Mouse (Mus musculus): ENCODE data around the gene Fli1. TPM values are rescaled to one million over a fixed set of nuclear protein-coding genes. Genes with fewer than 3 reads are reported as not detected.

Gene Fli1
- polyA plus RNA-seq, 1 experiment from 2014 or later = 31.0 TPM

DNA sequence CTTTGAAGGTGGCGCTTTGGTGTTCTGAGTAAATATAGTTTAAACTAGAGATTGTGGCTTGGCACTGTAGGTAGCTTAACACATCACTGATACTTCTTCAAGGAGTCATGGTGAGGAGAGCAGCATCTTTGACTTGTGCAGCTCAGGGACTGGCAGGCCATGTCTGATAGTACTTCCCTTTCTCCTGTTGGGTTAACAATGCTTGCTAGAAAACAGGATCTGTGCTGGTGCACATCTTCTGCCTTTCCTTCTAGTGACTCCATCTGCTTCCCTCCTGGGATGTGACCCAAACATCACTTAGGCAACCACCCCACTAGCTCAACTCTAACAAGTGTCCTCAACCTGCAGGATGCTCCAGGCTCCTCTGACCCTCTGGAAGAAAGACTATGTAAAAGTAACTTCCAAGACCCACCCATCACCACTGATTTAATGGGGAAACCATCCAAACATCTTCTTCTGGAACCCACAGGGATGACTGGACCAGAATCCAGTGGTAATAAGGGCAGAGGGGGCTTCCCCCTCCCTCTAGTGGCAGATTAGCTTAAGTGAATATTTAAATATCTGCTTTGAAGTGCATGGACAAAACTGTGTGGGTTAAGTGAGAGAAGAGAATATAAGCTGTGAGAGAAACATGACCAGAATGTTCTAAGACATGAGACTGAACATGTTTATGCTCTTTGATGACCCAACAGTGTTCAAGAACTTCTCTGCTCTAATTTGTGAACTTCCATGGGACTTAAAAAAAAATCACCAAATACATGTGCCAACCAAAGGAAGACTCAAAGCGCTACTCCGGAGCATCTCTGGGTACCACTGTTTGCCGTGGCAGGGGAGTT lies 48.9 kb downstream of the Fli1 start:
- Histone ChIP-seq H3K36me3 (no peaks in the 10 kb centered on the region), H3K9me3 (replicated peaks) (no peaks in the 10 kb centered on the region), H3K4me3 (replicated peaks) (no peak overlapping the region), H3K27me3 (no peaks in the 10 kb centered on the region), H3K4me2 (no peak overlapping the region), H3K27ac (no peak overlapping the region), H3K9ac (no peak overlapping the region), H3K4me1 (peaks cover 29% of the 10 kb centered on the region)
- no peak for ATAC-seq (replicated peaks; ENCODE audit: low FRiP score)
- 89% methylated on average over 4 of the region's 4 CpGs for WGBS

DNA sequence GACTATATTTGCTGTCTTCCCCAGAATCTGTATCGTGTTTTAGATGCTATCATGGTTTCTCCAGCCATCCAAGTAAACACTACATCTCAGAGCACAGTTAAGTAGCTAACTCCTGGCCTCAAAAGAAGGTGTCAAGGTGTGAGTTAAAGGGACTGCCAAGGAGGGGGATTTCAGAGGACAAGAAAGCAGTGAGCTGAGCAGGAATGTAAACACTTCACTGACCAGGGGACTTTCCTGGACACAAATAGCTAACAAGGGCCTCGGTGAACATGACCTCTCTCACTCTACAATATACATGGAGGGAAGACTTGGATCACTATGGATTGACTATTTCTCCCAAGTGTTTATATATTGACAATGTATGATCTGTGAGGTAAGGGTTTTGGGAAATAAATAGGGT lies 49.9 kb downstream of the Fli1 start:
- no peaks in the 10 kb centered on the region for H3K27me3 ChIP-seq

DNA sequence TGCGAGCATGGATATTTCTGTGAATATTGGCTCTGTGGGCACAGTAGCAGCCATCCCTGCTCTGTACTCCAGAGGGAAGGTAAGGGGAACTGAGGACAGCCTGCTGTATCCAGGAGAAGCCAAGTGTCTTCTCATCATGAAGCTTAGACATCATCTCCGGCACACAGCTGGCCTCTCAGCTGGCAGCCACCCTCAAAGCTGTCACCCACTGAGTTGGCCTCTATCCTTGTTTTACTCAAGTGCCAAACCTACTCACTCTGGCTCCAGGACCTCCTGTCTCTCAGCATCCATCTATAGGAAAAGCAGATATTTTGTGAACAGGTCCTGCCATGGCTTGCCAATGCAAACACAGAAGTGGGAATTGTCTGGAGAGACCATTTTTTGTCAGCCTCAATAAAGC lies 51.2 kb downstream of the Fli1 start:
- WGBS = 92% methylated on average over 2 of the region's 2 CpGs
- no peak overlapping the region for H3K9ac ChIP-seq
- H3K4me1 ChIP-seq = peaks cover 24% of the 10 kb centered on the region
- no peak overlapping the region for H3K4me3 ChIP-seq (replicated peaks)
- no peaks in the 10 kb centered on the region for H3K36me3 ChIP-seq
- H3K27me3 ChIP-seq = no peaks in the 10 kb centered on the region
- H3K9me3 ChIP-seq (replicated peaks) = no peaks in the 10 kb centered on the region
- H3K27ac ChIP-seq = no peak overlapping the region
- no peak overlapping the region for H3K4me2 ChIP-seq
- no peak for ATAC-seq (replicated peaks; ENCODE audit: low FRiP score)

More for the DNA sequence above, 49.9 kb downstream of the Fli1 start:
- ATAC-seq (replicated peaks; ENCODE audit: low FRiP score) = no peak
- Histone ChIP-seq H3K4me3 (replicated peaks) (no peak overlapping the region), H3K36me3 (no peaks in the 10 kb centered on the region), H3K27ac (no peak overlapping the region), H3K9ac (no peak overlapping the region), H3K4me2 (no peak overlapping the region), H3K9me3 (replicated peaks) (no peaks in the 10 kb centered on the region), H3K4me1 (peaks cover 29% of the 10 kb centered on the region)
- whole genome bisulfite sequencing = 50% methylated on average over 2 of the region's 2 CpGs

DNA sequence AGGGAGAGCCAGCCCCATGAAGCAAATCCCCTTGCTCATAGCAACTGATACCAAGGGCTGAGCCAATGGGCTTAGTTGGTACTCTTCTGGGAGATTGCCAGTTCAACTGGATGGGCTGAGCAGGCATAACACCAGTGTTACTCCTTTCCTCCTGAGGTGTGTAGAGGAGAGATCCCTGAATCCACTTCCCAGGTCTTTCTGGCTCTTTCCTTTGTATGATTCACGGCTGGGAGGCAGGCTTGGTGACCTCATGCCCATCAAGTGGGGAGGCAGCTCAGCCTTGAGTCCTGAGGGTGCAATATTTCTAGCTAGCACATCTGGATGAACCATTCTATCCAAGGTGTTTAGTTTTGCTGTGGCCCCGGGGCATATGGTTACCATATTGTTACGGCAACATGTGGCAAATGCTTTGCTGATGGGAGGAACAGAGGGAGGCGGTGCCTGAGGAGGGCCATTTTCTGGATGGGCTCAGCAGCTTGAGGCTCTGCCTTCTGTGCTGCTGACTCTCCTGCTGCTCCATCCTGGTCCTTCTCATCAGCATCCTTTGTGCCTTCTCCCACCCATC lies 52.8 kb downstream of the Fli1 start:
- Histone ChIP-seq H3K9me3 (replicated peaks) (no peaks in the 10 kb centered on the region), H3K4me3 (replicated peaks) (no peak overlapping the region), H3K27ac (no peak overlapping the region), H3K27me3 (no peaks in the 10 kb centered on the region), H3K4me1 (peaks cover 10% of the 10 kb centered on the region), H3K36me3 (no peaks in the 10 kb centered on the region), H3K9ac (no peak overlapping the region), H3K4me2 (no peak overlapping the region)
- no peak for ATAC-seq (replicated peaks; ENCODE audit: low FRiP score)
- 71% methylated on average over 4 of the region's 4 CpGs for WGBS

DNA sequence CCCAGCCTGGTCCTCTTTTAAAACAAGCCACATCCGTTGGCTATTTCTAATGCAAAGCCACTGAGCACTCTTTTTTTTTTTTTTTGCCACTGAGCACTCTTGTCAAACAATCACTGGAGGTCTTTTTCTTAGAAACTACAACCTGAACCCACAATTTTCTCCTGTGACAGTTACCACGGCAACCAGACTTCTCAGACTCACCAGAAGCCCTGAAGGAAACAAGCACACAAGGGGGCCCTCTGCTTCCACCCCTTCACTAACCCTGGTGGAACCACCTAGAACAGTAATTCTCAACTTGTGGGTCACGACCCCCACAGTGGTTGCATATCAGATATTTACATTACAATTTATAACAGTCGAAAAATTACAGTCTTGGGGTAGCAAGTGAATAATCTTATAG lies 53.3 kb downstream of the Fli1 start:
- ATAC-seq (replicated peaks; ENCODE audit: low FRiP score) = no peak
- no peaks in the 10 kb centered on the region for H3K9me3 ChIP-seq (replicated peaks)
- WGBS = 66% methylated on average over 4 of the region's 4 CpGs
- no peaks in the 10 kb centered on the region for H3K27me3 ChIP-seq
- no peaks in the 10 kb centered on the region for H3K36me3 ChIP-seq
- H3K9ac ChIP-seq = no peak overlapping the region
- no peak overlapping the region for H3K4me2 ChIP-seq
- no peak overlapping the region for H3K27ac ChIP-seq
- H3K4me3 ChIP-seq (replicated peaks) = no peak overlapping the region
- H3K4me1 ChIP-seq = 0 out of 2 replicates have a peak, but pooled peaks cover 6% of the 10 kb centered on the region

DNA sequence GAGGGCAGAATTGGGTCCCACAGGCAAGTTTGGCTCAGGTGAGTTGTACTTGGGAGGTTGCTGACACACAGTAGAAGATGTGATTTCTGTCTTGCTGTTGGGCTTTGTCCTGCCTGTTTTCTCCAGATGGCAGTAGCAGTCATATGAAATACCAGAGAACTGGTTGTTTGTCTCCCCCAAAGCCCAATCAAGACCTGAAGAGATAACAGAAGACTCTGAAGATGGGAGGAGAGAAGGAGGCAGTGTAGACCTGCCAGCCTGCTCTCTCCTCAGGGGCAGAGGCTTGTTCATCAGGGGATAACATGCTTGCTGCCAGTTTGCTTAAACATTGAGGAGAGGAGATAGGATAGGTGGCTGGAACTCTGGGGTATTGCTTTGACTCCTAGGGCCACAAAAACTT lies 54.0 kb downstream of the Fli1 start:
- H3K4me3 ChIP-seq (replicated peaks) = no peak overlapping the region
- H3K4me1 ChIP-seq = 0 out of 2 replicates have a peak, but pooled peaks cover 7% of the 10 kb centered on the region
- H3K9me3 ChIP-seq (replicated peaks) = no peaks in the 10 kb centered on the region
- H3K36me3 ChIP-seq = no peaks in the 10 kb centered on the region
- H3K27ac ChIP-seq = no peak overlapping the region
- no peak overlapping the region for H3K4me2 ChIP-seq
- ATAC-seq (replicated peaks; ENCODE audit: low FRiP score) = no peak
- no peaks in the 10 kb centered on the region for H3K27me3 ChIP-seq
- no peak overlapping the region for H3K9ac ChIP-seq

DNA sequence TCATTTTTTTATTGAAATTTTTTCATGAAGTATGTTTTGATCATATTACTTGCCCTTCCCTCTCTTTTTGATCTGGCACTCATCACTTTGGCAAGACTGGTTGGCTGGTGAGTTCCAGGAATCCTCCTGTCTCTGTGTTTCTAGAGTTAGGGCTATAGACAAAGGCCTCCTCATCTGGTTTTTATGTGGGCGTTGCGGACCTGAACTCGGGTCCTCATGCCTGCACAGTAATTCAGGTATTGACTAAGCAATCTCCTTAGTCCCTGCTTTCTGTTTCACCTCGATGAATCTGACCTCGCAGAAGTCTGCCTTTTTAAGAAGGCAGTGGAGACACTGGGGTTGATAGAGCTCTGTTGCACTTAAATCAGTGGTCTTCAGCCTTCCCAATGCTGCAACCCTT lies 54.8 kb downstream of the Fli1 start:
- no peak overlapping the region for H3K4me3 ChIP-seq (replicated peaks)
- H3K27me3 ChIP-seq = no peaks in the 10 kb centered on the region
- 0 out of 2 replicates have a peak, but pooled peaks cover 7% of the 10 kb centered on the region for H3K4me1 ChIP-seq
- no peaks in the 10 kb centered on the region for H3K36me3 ChIP-seq
- no peak overlapping the region for H3K4me2 ChIP-seq
- WGBS = 93% methylated on average over 5 of the region's 5 CpGs
- no peak overlapping the region for H3K27ac ChIP-seq
- ATAC-seq (replicated peaks; ENCODE audit: low FRiP score) = no peak
- H3K9ac ChIP-seq = no peak overlapping the region
- H3K9me3 ChIP-seq (replicated peaks) = no peaks in the 10 kb centered on the region

DNA sequence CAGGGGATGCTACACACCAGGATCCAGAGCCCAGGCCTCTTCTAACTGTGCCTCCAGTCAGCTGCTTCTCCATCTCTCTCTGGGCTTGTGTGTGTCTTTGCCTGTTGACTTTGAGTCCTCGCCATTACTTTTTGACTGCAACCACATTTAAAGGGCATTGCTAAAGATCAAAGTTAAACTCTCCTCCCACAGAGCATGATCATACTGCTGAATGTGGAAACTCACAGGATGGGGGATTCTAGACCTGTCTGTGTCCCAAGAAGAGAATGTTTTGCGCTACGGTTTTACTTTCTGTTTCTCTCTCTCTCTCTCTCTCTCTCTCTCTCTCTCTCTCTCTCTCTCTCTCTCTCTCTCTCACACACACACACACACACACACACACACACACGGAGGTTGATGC lies 55.3 kb downstream of the Fli1 start:
- ATAC-seq (replicated peaks; ENCODE audit: low FRiP score) = no peak
- H3K36me3 ChIP-seq = no peaks in the 10 kb centered on the region
- no peaks in the 10 kb centered on the region for H3K9me3 ChIP-seq (replicated peaks)
- H3K4me1 ChIP-seq = 0 out of 2 replicates have a peak, but pooled peaks cover 7% of the 10 kb centered on the region
- H3K4me2 ChIP-seq = no peak overlapping the region
- H3K9ac ChIP-seq = no peak overlapping the region
- H3K4me3 ChIP-seq (replicated peaks) = no peak overlapping the region
- H3K27ac ChIP-seq = no peak overlapping the region
- no peaks in the 10 kb centered on the region for H3K27me3 ChIP-seq
- 68% methylated on average over 4 of the region's 4 CpGs for WGBS

DNA sequence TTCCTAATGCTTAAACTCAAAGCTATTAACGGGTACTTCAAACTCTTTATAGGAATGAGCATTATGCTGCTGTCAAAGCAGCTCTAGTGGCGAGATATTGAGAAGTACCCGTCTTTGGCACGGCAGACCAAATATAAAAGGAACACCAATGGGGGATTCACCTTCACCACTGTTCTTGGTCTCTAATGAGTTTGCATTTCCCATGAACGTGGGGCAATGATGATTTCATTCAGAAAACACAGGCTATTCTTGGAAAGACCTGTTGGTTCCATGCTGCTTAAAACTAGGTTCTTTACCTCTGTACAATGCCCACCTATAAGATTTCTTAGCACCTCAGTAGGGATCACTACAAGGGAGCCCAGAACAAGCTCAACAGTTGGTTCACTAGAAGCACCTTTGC lies 62.2 kb downstream of the Fli1 start:
- no peaks in the 10 kb centered on the region for H3K9me3 ChIP-seq (replicated peaks)
- H3K36me3 ChIP-seq = peaks cover 5% of the 10 kb centered on the region
- H3K4me2 ChIP-seq = no peak overlapping the region
- 81% methylated on average over 5 of the region's 5 CpGs for WGBS
- no peak overlapping the region for H3K27ac ChIP-seq
- no peak overlapping the region for H3K4me3 ChIP-seq (replicated peaks)
- no peaks in the 10 kb centered on the region for H3K27me3 ChIP-seq
- peaks cover 17% of the 10 kb centered on the region for H3K4me1 ChIP-seq
- ATAC-seq (replicated peaks; ENCODE audit: low FRiP score) = no peak
- H3K9ac ChIP-seq = no peak overlapping the region

DNA sequence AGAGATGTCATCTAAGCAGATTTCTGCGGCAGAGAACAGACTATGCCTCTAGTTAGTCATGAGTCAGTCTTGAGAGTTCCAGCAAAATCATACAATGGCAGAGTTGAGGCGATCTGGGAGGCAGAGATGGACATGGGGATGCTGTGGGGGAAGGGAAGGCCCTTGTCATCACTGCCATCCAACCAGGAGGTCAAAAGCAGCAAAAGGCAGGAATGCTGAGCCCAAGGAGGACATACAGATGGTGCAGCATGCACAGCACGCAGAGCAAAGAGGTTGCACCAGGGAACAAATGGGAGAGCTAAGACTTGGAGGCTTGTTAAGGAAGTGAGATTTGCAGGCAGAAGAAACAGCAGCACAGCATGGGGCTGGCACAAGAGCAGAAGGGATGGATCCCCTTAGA lies 63.9 kb downstream of the Fli1 start:
- 61% methylated on average over 3 of the region's 3 CpGs for WGBS
- H3K4me1 ChIP-seq = peaks cover 13% of the 10 kb centered on the region

DNA sequence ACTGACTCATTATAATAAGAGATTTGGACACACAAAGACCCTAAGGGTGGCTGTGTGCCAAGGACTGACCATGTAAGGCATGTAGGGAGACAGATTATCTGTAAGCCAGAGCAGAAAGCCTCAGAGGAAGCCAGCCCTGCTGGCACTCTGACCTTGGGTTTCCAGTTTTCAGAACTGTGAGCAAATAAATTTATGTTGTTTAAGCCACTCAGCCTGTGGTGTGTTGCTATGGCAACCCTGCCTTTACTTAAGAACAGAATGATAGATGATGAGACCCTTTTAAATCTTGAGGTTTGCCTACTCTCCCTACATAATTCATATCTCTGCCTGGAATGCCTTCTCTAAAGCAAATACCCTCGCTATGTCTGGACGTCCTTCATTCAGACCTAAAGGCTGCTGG lies 64.6 kb downstream of the Fli1 start:
- no peak overlapping the region for H3K27ac ChIP-seq
- H3K4me1 ChIP-seq = peaks cover 13% of the 10 kb centered on the region
- H3K36me3 ChIP-seq = peaks cover 20% of the 10 kb centered on the region
- no peak overlapping the region for H3K4me3 ChIP-seq (replicated peaks)
- H3K27me3 ChIP-seq = no peaks in the 10 kb centered on the region
- no peak overlapping the region for H3K9ac ChIP-seq
- no peak overlapping the region for H3K4me2 ChIP-seq
- 28% methylated on average over 2 of the region's 2 CpGs for WGBS
- no peaks in the 10 kb centered on the region for H3K9me3 ChIP-seq (replicated peaks)
- no peak for ATAC-seq (replicated peaks; ENCODE audit: low FRiP score)

More for the DNA sequence above, 63.9 kb downstream of the Fli1 start:
- Histone ChIP-seq H3K27me3 (no peaks in the 10 kb centered on the region), H3K4me3 (replicated peaks) (no peak overlapping the region), H3K27ac (no peak overlapping the region), H3K9ac (no peak overlapping the region), H3K9me3 (replicated peaks) (no peaks in the 10 kb centered on the region), H3K36me3 (peaks cover 19% of the 10 kb centered on the region), H3K4me2 (no peak overlapping the region)
- ATAC-seq (replicated peaks; ENCODE audit: low FRiP score) = no peak

DNA sequence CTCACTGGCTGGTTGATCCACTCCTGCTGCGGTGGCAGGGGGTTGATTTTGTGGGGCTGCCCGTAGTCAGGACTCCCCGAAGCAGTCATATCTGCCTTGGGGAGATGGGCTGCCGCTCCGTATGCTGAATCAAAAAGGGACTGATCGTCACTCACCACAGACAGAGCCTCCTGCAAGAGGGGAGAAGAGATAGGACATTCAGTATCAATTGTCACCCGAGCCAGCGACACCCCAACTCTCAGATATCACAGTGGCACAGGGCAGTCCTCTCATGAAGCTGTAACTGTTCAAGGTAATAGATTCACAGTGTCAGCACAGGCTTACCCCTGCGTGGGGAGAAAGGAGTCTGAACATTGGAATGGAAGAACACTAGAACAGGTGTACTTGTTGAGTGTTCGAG lies 66.1 kb downstream of the Fli1 start:
- 85% methylated on average over 10 of the region's 10 CpGs for WGBS
- H3K36me3 ChIP-seq = peaks cover 20% of the 10 kb centered on the region
- no peaks in the 10 kb centered on the region for H3K9me3 ChIP-seq (replicated peaks)
- no peak overlapping the region for H3K4me3 ChIP-seq (replicated peaks)
- no peak overlapping the region for H3K27ac ChIP-seq
- no peak overlapping the region for H3K9ac ChIP-seq
- no peaks in the 10 kb centered on the region for H3K27me3 ChIP-seq
- H3K4me2 ChIP-seq = no peak overlapping the region
- ATAC-seq (replicated peaks; ENCODE audit: low FRiP score) = no peak
- H3K4me1 ChIP-seq = peaks cover 13% of the 10 kb centered on the region

All from kidney, embryonic 15.5 days (tissue).